25 mouse cellular contexts compared by ENCODE assay signal in genomic region chr12:12196627-12197026, GRCm38 (mm10).
"Had no signal": no experiment of that assay in that cellular context is flagged by ENCODE, and none has a peak within 500 bp of the region (broad histone marks: within the 10 kb centered on the region; RNA-seq: fewer than 3 reads in every experiment).

No protein-coding gene starts in this region.

- H3K4me2 ChIP-seq: heart, embryonic 11.5 days; heart, embryonic 13.5 days; heart, embryonic 15.5 days; hindbrain, embryonic 12.5 days; hindbrain, embryonic 14.5 days; intestine, embryonic 15.5 days; limb, embryonic 13.5 days; liver, embryonic 11.5 days; liver, embryonic 13.5 days; liver, embryonic 15.5 days had no signal

- ATAC-seq: forebrain, embryonic 16.5 days; hindbrain, embryonic 16.5 days; inflammation-experienced regulatory T-cells, adult 6 months; intestine, embryonic 15.5 days; intestine, postnatal 0 days; liver, postnatal 0 days had no signal

- H3K4me1 ChIP-seq: heart, embryonic 13.5 days; heart, embryonic 15.5 days; hindbrain, embryonic 10.5 days; hindbrain, embryonic 12.5 days; intestine, embryonic 15.5 days; limb, embryonic 13.5 days; liver, embryonic 13.5 days; liver, embryonic 15.5 days had no signal

- H3K36me3 ChIP-seq: heart, embryonic 13.5 days; heart, embryonic 15.5 days; hindbrain, embryonic 10.5 days; hindbrain, embryonic 12.5 days; intestine, embryonic 15.5 days; limb, embryonic 13.5 days; liver, embryonic 13.5 days; liver, embryonic 15.5 days had no signal

- H3K9me3 ChIP-seq: heart, embryonic 13.5 days; heart, embryonic 15.5 days; hindbrain, embryonic 10.5 days; hindbrain, embryonic 12.5 days; intestine, embryonic 15.5 days; limb, embryonic 13.5 days; liver, embryonic 13.5 days; liver, embryonic 15.5 days had no signal

- H3K27me3 ChIP-seq: heart, embryonic 13.5 days; heart, embryonic 15.5 days; hindbrain, embryonic 12.5 days; intestine, embryonic 15.5 days; limb, embryonic 13.5 days; liver, embryonic 13.5 days; liver, embryonic 15.5 days had no signal

- DNase-seq: heart, adult 2 months; heart, postnatal 4 days; kidney, adult 18-20 months; kidney, adult 8-10 months; kidney, postnatal 10 days; kidney, postnatal 25 days; kidney, postnatal 4 days; layer of hippocampus, adult 9-11 months; liver; liver, embryonic 13.5 days; liver, postnatal 0 days had no signal

- H3K27ac ChIP-seq: heart, adult 2 months; heart, embryonic 13.5 days; heart, embryonic 15.5 days; hindbrain, embryonic 10.5 days; hindbrain, embryonic 12.5 days; hindbrain, embryonic 14.5 days; intestine, embryonic 15.5 days; limb, embryonic 13.5 days; liver, embryonic 13.5 days; liver, embryonic 15.5 days had no signal

- H3K9ac ChIP-seq: heart, embryonic 13.5 days; heart, embryonic 15.5 days; hindbrain, embryonic 12.5 days; hindbrain, embryonic 14.5 days; intestine, embryonic 15.5 days; limb, embryonic 13.5 days; liver, embryonic 13.5 days; liver, embryonic 15.5 days; liver, postnatal 0 days had no signal

- H3K4me3 ChIP-seq: heart, adult 2 months; heart, embryonic 13.5 days; heart, embryonic 15.5 days; hindbrain, embryonic 10.5 days; hindbrain, embryonic 12.5 days; intestine, embryonic 15.5 days; limb, embryonic 13.5 days; liver, embryonic 13.5 days; liver, embryonic 15.5 days had no signal
